Mouse (Mus musculus): Measurements from ENCODE around the gene Rabgap1l.

The Rabgap1l gene

GRCm38 (mm10) chr1:160792686-160793355 lies at the start of gene Rabgap1l:
Rabgap1l (minus strand) TSS chr1:160793211.
- peak; percentile 98 for DNase-seq (ENCODE audit: extremely low read depth, insufficient read length, low spot score)

GRCm38 (mm10) chr1:160842567-160842966 lies 49.6 kb upstream of the Rabgap1l start:
- DNase-seq (ENCODE audit: extremely low read depth, insufficient read length, low spot score): no peak

GRCm38 (mm10) chr1:160840618-160841017 lies 47.6 kb upstream of the Rabgap1l start:
- no peak for DNase-seq (ENCODE audit: extremely low read depth, insufficient read length, low spot score)

GRCm38 (mm10) chr1:160839095-160839494 lies 46.1 kb upstream of the Rabgap1l start:
- no peak for DNase-seq (ENCODE audit: extremely low read depth, insufficient read length, low spot score)

- DNase-seq (ENCODE audit: extremely low read depth, insufficient read length, low spot score): no peak
Measured at GRCm38 (mm10) chr1:160834446-160834845, 41.4 kb upstream of the Rabgap1l start.

- no peak for DNase-seq (ENCODE audit: extremely low read depth, insufficient read length, low spot score)
Measured at GRCm38 (mm10) chr1:160832267-160833021, 39.4 kb upstream of the Rabgap1l start.

- no peak for DNase-seq (ENCODE audit: extremely low read depth, insufficient read length, low spot score)
Measured at GRCm38 (mm10) chr1:160830608-160831498, 37.8 kb upstream of the Rabgap1l start.

- DNase-seq (ENCODE audit: extremely low read depth, insufficient read length, low spot score): no peak
Measured at GRCm38 (mm10) chr1:160825441-160825856, 32.4 kb upstream of the Rabgap1l start.

GRCm38 (mm10) chr1:160823638-160824037 lies 30.6 kb upstream of the Rabgap1l start:
- DNase-seq (ENCODE audit: extremely low read depth, insufficient read length, low spot score): no peak

- DNase-seq (ENCODE audit: extremely low read depth, insufficient read length, low spot score): no peak
Measured at GRCm38 (mm10) chr1:160814198-160814597, 21.2 kb upstream of the Rabgap1l start.

GRCm38 (mm10) chr1:160812428-160812827 lies 19.4 kb upstream of the Rabgap1l start:
- no peak for DNase-seq (ENCODE audit: extremely low read depth, insufficient read length, low spot score)

- DNase-seq (ENCODE audit: extremely low read depth, insufficient read length, low spot score): no peak
Measured at GRCm38 (mm10) chr1:160811930-160812329, 18.9 kb upstream of the Rabgap1l start.

- no peak for DNase-seq (ENCODE audit: extremely low read depth, insufficient read length, low spot score)
Measured at GRCm38 (mm10) chr1:160805268-160805667, 12.3 kb upstream of the Rabgap1l start.

GRCm38 (mm10) chr1:160799972-160800371 lies 7.0 kb upstream of the Rabgap1l start:
- no peak for DNase-seq (ENCODE audit: extremely low read depth, insufficient read length, low spot score)

GRCm38 (mm10) chr1:160795016-160795415 lies 2.0 kb upstream of the Rabgap1l start:
- no peak for DNase-seq (ENCODE audit: extremely low read depth, insufficient read length, low spot score)

- DNase-seq (ENCODE audit: extremely low read depth, insufficient read length, low spot score): no peak
Measured at GRCm38 (mm10) chr1:160793791-160794757, 1.1 kb upstream of the Rabgap1l start.

GRCm38 (mm10) chr1:160792156-160792685 lies 790 bp downstream of the Rabgap1l start:
- no peak for DNase-seq (ENCODE audit: extremely low read depth, insufficient read length, low spot score)

- peak; percentile 79 for DNase-seq (ENCODE audit: extremely low read depth, insufficient read length, low spot score)
Measured at GRCm38 (mm10) chr1:160791381-160792155, 1.4 kb downstream of the Rabgap1l start.

GRCm38 (mm10) chr1:160790630-160791029 lies 2.4 kb downstream of the Rabgap1l start:
- no peak for DNase-seq (ENCODE audit: extremely low read depth, insufficient read length, low spot score)
